Mouse (Mus musculus) ES-E14 (cell line): ENCODE results near the gene Dppa1. TPM values are rescaled to one million over a fixed set of nuclear protein-coding genes. Genes with fewer than 3 reads are reported as not detected.

Experiments
- DNase-seq: peaks from one replicate; pipeline ENCODE4 v3.0.0-alpha.2; 2013; ENCODE audit warnings: low read depth, low spot score
- H3K27ac ChIP-seq: 2 replicates; pipeline ENCODE4 v1.5.1; 2012; ENCODE audit warnings: low read depth, mild to moderate bottlenecking, low read length, moderate library complexity, mixed read lengths; ENCODE audit not compliant: poor library complexity, insufficient read depth, severe bottlenecking
- H3K36me3 ChIP-seq: 2 replicates; pipeline ENCODE4 v1.6.1; 2012; ENCODE audit warnings: mild to moderate bottlenecking, low read length, moderate library complexity, mixed read lengths; ENCODE audit not compliant: control insufficient read depth, poor library complexity, insufficient read depth, severe bottlenecking
- H3K4me1 ChIP-seq, 2 experiments: fragments of 150-350 bp in 1 of 2; sonication (generic) in 1 of 2; 2 replicates each; pipeline ENCODE4 v1.6.1; 2012; ENCODE audit warnings: low read length in 2 of 2, mild to moderate bottlenecking in 1 of 2, mixed read lengths in 1 of 2; ENCODE audit not compliant: control insufficient read depth in 2 of 2, insufficient read depth in 2 of 2, poor library complexity in 1 of 2
- H3K4me3 ChIP-seq, 2 experiments: fragments of 150-350 bp in 1 of 2; sonication (generic) in 1 of 2; 2 replicates each; pipeline ENCODE4 v1.5.1; 2012; ENCODE audit warnings: low read length in 2 of 2, low read depth in 1 of 2, mild to moderate bottlenecking in 1 of 2, mixed read lengths in 1 of 2; ENCODE audit not compliant: insufficient read depth in 1 of 2, poor library complexity in 1 of 2, severe bottlenecking in 1 of 2
- H3K9ac ChIP-seq: 2 replicates; pipeline ENCODE4 v1.6.1; 2012; ENCODE audit warnings: low read depth, mild to moderate bottlenecking, low read length, mixed read lengths; ENCODE audit not compliant: poor library complexity, insufficient read depth, severe bottlenecking
- H3K9me3 ChIP-seq: fragments of 150-350 bp; sonication (generic); 2 replicates; pipeline ENCODE4 v1.6.1; 2012; ENCODE audit warnings: low read depth, mild to moderate bottlenecking, low read length; ENCODE audit not compliant: control insufficient read depth, insufficient read depth
- CHD2 ChIP-seq: IDR thresholded peaks from 2 replicates; pipeline ENCODE4 v1.6.1; 2014; ENCODE audit warnings: mild to moderate bottlenecking, low read depth, low read length, inconsistent platforms
- HCFC1 ChIP-seq: IDR thresholded peaks from 2 replicates; pipeline ENCODE4 v1.6.1; 2012; ENCODE audit warnings: low read length, inconsistent platforms, borderline replicate concordance; ENCODE audit not compliant: insufficient read depth
- MAFK ChIP-seq: IDR thresholded peaks from 2 replicates; pipeline ENCODE4 v1.6.1; 2014; ENCODE audit warnings: mild to moderate bottlenecking, low read depth, low read length, inconsistent platforms; ENCODE audit not compliant: insufficient read depth
- ZC3H11A ChIP-seq: IDR thresholded peaks from 2 replicates; pipeline ENCODE4 v1.6.1; 2012; ENCODE audit warnings: low read depth, mild to moderate bottlenecking, inconsistent platforms, low read length, borderline replicate concordance
- ZNF384 ChIP-seq: IDR thresholded peaks from 2 replicates; pipeline ENCODE4 v1.6.1; 2012; ENCODE audit warnings: low read depth, low read length, inconsistent platforms
- in situ Hi-C, 2 experiments: fragments of 600-800 bp; cut with MboI; formaldehyde crosslinking; loops; one replicate each; pipeline ENCODE4 v1.15.1; 2025; ENCODE audit warnings: low sequenced_read_pairs in 2 of 2, inconsistent platforms in 1 of 2; ENCODE audit not compliant: unreplicated experiment in 2 of 2
- total RNA-seq: library from RNA; depleted of rRNA; stranded (reverse); fragments of 300-350 nt; gene quantifications from 2 replicates; pipeline ENCODE4 v1.2.3, GENCODE M21; 2012; rRNA removed

Gene Dppa1
- 1.4 TPM in 1 of 2 replicates, not detected in the other for total RNA-seq

GRCm38 (mm10) chr11:46629211-46629795 is at the start of gene Dppa1:
TSS of gene Dppa1 (minus strand) at chr11:46629261.
- H3K27ac ChIP-seq: no peak within 1 kb of the TSS
- no peak within 1 kb of the TSS for H3K9ac ChIP-seq
- no peaks in the 10 kb centered on the region for H3K36me3 ChIP-seq
- no peak within 1 kb of the TSS for H3K4me3 ChIP-seq
- H3K9me3 ChIP-seq: no peaks in the 10 kb centered on the region
- no peak for DNase-seq
- no peaks in the 10 kb centered on the region for H3K4me1 ChIP-seq
- in situ Hi-C loops: no loop called here
- TF ChIP-seq ZC3H11A (no peak), CHD2 (no peak), ZNF384 (no peak), MAFK (no peak), HCFC1 (no peak)

GRCm38 (mm10) chr11:46667938-46668337 is 38.9 kb upstream of the Dppa1 start:
- DNase-seq: no peak

DNA sequence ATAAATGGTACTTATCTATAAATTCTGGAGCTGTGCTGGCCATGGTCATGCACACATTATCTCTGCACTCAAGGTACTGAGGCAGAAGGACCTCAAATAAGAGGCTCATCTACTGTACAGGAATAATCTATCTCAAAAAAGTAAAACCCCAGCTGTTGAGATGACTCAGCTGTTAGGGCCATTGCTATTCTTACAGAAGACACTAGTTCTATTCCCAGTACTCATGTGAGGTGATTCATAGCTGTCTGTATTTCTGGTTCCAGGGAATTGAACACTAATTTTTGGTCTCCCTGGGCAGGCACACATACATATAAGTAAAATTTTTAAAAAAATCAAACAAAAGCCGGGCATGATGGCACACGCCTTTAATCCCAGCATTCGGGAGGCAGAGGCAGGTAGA is 38.0 kb upstream of the Dppa1 start:
- no peaks in the 10 kb centered on the region for H3K36me3 ChIP-seq
- no peak overlapping the region for H3K4me3 ChIP-seq
- TF ChIP-seq ZNF384 (no peak), CHD2 (no peak), ZC3H11A (no peak), HCFC1 (no peak), MAFK (no peak)
- no peaks in the 10 kb centered on the region for H3K4me1 ChIP-seq
- in situ Hi-C loops: no loop called here
- H3K9ac ChIP-seq: no peak overlapping the region
- H3K27ac ChIP-seq: no peak overlapping the region
- H3K9me3 ChIP-seq: no peaks in the 10 kb centered on the region
- DNase-seq: no peak

More at GRCm38 (mm10) chr11:46667938-46668337, 38.9 kb upstream of the Dppa1 start:
- no peak overlapping the region for H3K27ac ChIP-seq
- H3K36me3 ChIP-seq: no peaks in the 10 kb centered on the region
- H3K4me3 ChIP-seq: no peak overlapping the region
- no peak for TF ChIP-seq CHD2
- TF ChIP-seq ZC3H11A: no peak
- no peak for TF ChIP-seq HCFC1
- no peak for TF ChIP-seq MAFK
- no peak for TF ChIP-seq ZNF384
- no peaks in the 10 kb centered on the region for H3K4me1 ChIP-seq
- in situ Hi-C loops: no loop called here
- no peak overlapping the region for H3K9ac ChIP-seq
- no peaks in the 10 kb centered on the region for H3K9me3 ChIP-seq

- DNase-seq: peak; percentile 60
- in situ Hi-C loops: no loop called here
- H3K9ac ChIP-seq: no peak overlapping the region
- H3K36me3 ChIP-seq: no peaks in the 10 kb centered on the region
- no peak overlapping the region for H3K27ac ChIP-seq
- H3K4me1 ChIP-seq: no peaks in the 10 kb centered on the region
- H3K4me3 ChIP-seq: no peak overlapping the region
- H3K9me3 ChIP-seq: no peaks in the 10 kb centered on the region
- no peak for TF ChIP-seq CHD2
- no peak for TF ChIP-seq MAFK
- no peak for TF ChIP-seq HCFC1
- 0 out of 2 replicates have a peak, but pooled peaks have one; percentile 9 for TF ChIP-seq ZC3H11A
Observed at GRCm38 (mm10) chr11:46665599-46666522, 36.8 kb upstream of the Dppa1 start.
